Mouse (Mus musculus): Measurements from ENCODE around the gene Cdcp1.

- no peak for TF ChIP-seq CTCF (conservative IDR thresholded peaks at IDR 0.05; ENCODE audit: insufficient read depth, insufficient read length, low read depth, low read length)
- no peak for TF ChIP-seq POLR2A (IDR thresholded peaks at IDR 0.05; ENCODE audit: low read depth, low read length)
Measured at GRCm38 (mm10) chr9:123127663-123128062, 88.2 kb downstream of the Cdcp1 start.

Measured in kidney, adult 2 months (tissue).